Mouse (Mus musculus): ENCODE data around the gene Celf5. TPM values are rescaled to one million over a fixed set of nuclear protein-coding genes. Genes with fewer than 3 reads are reported as not detected.
"Not testable (repeated sequence)": the region's sequence is repeated elsewhere in the genome, so short reads cannot be mapped to it uniquely, and the experiment has no call there.

The Celf5 gene
- polyA plus RNA-seq, 1 experiment from 2014 or later: 2.1 TPM

DNA sequence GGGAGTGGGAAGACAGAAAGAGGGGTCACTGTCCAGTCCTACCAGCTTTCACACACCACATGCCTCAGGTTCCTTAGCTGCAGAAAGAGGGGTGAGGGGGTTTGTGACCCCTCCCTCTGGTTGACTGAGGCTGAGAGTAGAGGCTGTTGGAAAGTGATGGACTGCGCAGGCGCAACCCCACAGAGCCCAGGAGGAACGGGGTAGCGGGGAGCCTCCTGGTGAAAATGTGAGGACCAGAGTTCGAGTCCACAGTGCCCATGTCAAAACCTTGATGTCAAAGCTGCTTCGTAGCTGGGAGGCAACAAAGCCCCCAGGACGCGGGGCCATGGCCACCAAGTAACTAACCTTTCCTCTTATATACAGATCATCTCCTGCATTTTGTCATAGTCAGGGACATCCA, 24.9 kb downstream of the Celf5 start:
- WGBS: 88% methylated on average over 8 of the region's 8 CpGs
- no peaks in the 10 kb centered on the region for H3K9me3 ChIP-seq
- no peak overlapping the region for H3K27ac ChIP-seq
- no peak for ATAC-seq (ENCODE audit: insufficient number of reproducible peaks, insufficient read depth, low FRiP score, low TSS enrichment, low read depth)
- H3K27me3 ChIP-seq: peaks cover 99% of the 10 kb centered on the region
- no peak overlapping the region for H3K4me3 ChIP-seq
- peaks cover 12% of the 10 kb centered on the region for H3K4me1 ChIP-seq
- no peak overlapping the region for H3K9ac ChIP-seq
- no peaks in the 10 kb centered on the region for H3K36me3 ChIP-seq
- no peak overlapping the region for H3K4me2 ChIP-seq

DNA sequence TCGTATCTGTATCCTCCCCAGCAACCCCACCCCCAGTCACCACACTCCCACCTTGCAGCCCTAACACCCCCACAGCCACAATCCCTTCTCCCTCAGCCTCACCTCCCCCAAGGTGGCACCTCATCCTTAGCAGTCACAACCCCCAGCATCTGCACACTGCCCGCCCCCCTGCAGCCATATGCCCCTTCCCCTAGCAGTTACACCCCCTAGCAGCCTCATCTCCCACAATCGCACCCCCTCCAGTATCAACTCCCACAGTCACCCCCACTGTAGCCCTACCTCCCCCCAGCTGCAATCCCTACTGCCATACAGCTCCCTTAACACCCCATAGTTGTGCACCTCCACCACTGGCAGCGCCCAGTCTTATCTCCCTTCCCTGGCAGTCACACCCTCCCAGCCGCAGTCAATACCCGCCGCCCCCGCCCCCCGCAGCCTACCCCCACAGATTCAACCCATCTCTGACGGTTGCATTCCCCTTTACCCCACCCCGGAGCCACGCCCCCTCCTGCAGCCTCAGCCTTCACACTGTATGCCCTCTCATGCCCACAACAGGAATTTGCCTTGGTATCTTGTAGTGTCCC, 25.4 kb downstream of the Celf5 start:
- Histone ChIP-seq H3K4me1 (peaks cover 14% of the 10 kb centered on the region), H3K27me3 (peaks cover 99% of the 10 kb centered on the region)

DNA sequence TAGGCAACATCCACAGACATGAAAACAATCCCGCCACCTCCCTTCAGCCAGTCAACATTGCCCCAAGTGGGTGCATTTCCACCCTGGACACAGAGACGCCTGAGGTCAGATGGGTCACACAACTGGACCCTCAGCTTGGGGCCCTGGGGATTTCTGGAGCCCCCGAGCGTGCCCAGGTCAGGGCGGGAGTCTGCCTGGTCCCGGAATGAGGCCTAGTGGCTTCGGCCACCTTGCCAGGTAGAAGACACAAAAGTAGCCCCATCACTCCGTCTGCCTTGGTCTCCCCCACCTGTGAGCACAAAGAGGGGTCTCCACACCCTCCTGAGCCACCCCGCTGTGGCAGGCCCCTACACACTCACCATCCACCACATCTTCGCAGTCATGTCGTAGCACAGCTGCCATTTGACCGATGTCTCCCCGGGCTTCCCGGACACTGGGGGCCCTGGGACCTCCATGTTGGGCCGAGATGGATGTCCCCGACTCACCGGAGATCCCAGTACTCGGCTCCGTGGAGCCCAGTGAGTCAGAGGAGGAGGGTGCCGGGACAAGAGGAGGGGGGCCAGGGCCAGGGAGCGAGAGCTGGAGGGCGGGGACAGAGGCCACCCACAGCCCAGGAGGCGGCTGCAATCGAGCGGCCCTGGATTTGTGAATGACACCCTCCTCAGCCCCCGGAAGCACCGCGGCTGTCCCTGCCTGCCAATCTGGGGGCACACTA, 27.2 kb downstream of the Celf5 start, which contains the start of gene Nfic:
Gene Nfic (minus strand): TSS at position 455 of the 715 bp plus-strand sequence.
- no peak within 1 kb of the TSS; the same call in 1 of the 2 replicates for H3K9ac ChIP-seq
- no peaks in the 10 kb centered on the region for H3K36me3 ChIP-seq

More for the DNA sequence above, 25.4 kb downstream of the Celf5 start:
- H3K4me2 ChIP-seq: no peak overlapping the region
- no peaks in the 10 kb centered on the region for H3K36me3 ChIP-seq
- ATAC-seq (ENCODE audit: insufficient number of reproducible peaks, insufficient read depth, low FRiP score, low TSS enrichment, low read depth): no peak
- no peak overlapping the region for H3K9ac ChIP-seq
- H3K4me3 ChIP-seq: no peak overlapping the region
- no peaks in the 10 kb centered on the region for H3K9me3 ChIP-seq
- WGBS: 58% methylated on average over 12 of the region's 12 CpGs
- no peak overlapping the region for H3K27ac ChIP-seq

DNA sequence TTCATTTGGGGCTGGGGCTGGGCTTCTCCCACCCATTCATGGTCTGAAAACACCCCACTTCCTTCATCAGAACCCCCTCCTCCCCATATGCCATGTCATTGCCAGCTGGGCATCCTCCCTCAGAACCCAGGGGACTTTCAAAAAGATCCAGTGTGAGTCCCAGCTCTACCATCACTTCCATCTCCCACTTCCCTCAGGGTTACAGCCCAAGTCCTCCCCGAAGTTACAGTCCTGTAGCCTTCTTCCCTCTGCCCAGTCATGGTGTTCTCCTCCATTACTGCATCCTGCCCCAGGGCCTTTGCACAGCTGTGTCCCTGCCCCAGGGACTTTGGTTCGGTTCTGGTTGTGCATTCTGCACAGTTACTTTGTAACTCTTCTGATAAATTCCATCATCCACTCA, 28.4 kb downstream of the Celf5 start:
- H3K4me1 ChIP-seq: peaks cover 11% of the 10 kb centered on the region
- H3K4me2 ChIP-seq: no peak overlapping the region

More for the DNA sequence above, 27.2 kb downstream of the Celf5 start, which contains the start of gene Nfic:
- Histone ChIP-seq H3K27me3 (peaks cover 99% of the 10 kb centered on the region), H3K4me2 (no peak within 1 kb of the TSS), H3K27ac (no peak within 1 kb of the TSS), H3K9me3 (no peaks in the 10 kb centered on the region), H3K4me3 (no peak within 1 kb of the TSS), H3K4me1 (peaks cover 11% of the 10 kb centered on the region)
- no peak for ATAC-seq (ENCODE audit: insufficient number of reproducible peaks, insufficient read depth, low FRiP score, low TSS enrichment, low read depth)
- WGBS: 66% methylated on average over 28 of the region's 28 CpGs

DNA sequence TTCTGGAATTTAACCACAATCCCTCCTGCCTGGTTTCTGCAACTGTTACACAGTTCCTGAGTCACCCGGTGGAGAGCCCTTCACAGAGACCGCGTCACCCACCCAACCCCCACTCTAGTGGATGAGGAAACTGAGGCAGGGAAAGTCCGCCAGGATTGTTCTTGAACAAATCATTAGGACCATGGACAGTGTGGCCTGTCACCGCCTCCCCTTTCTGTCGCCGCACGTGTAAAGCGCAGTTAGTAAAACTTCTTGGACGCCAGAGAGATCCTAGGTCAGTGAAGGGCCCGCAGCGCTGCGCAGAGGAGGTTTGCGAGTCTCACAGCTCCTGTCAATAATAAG, 29.6 kb downstream of the Celf5 start:
- 3% methylated on average over 14 of the region's 14 CpGs for WGBS
- no peaks in the 10 kb centered on the region for H3K36me3 ChIP-seq
- no peak for ATAC-seq (ENCODE audit: insufficient number of reproducible peaks, insufficient read depth, low FRiP score, low TSS enrichment, low read depth)
- H3K9me3 ChIP-seq: no peaks in the 10 kb centered on the region
- H3K4me3 ChIP-seq: peak overlapping the region; percentile 13; the same call in 1 of the 2 replicates
- H3K4me2 ChIP-seq: peak overlapping the region; percentile 34
- peak overlapping the region; percentile 51; the same call in 1 of the 2 replicates for H3K9ac ChIP-seq
- peaks cover 77% of the 10 kb centered on the region for H3K27me3 ChIP-seq
- peaks cover 11% of the 10 kb centered on the region for H3K4me1 ChIP-seq
- H3K27ac ChIP-seq: no peak overlapping the region

More for the DNA sequence above, 28.4 kb downstream of the Celf5 start:
- peaks cover 88% of the 10 kb centered on the region for H3K27me3 ChIP-seq
- ATAC-seq (ENCODE audit: insufficient number of reproducible peaks, insufficient read depth, low FRiP score, low TSS enrichment, low read depth): no peak
- no peaks in the 10 kb centered on the region for H3K36me3 ChIP-seq
- no peaks in the 10 kb centered on the region for H3K9me3 ChIP-seq
- 58% methylated on average over 2 of the region's 2 CpGs for WGBS
- H3K27ac ChIP-seq: no peak overlapping the region
- no peak overlapping the region for H3K9ac ChIP-seq
- no peak overlapping the region for H3K4me3 ChIP-seq

- Histone ChIP-seq H3K9ac (peak overlapping the region; percentile 51), H3K9me3 (no peaks in the 10 kb centered on the region), H3K4me3 (peak overlapping the region; percentile 13), H3K4me2 (peak overlapping the region; percentile 34), H3K27ac (no peak overlapping the region), H3K27me3 (peaks cover 72% of the 10 kb centered on the region), H3K36me3 (no peaks in the 10 kb centered on the region), H3K4me1 (peaks cover 11% of the 10 kb centered on the region)
- ATAC-seq (ENCODE audit: insufficient number of reproducible peaks, insufficient read depth, low FRiP score, low TSS enrichment, low read depth): no peak
- 7% methylated on average over 36 of the region's 36 CpGs for WGBS
These were observed 30.1 kb downstream of the Celf5 start for GRCm38 (mm10) chr10:81452237-81452946.

GRCm38 (mm10) chr10:81451365-81451745, 31.2 kb downstream of the Celf5 start:
- no peaks in the 10 kb centered on the region for H3K9me3 ChIP-seq
- ATAC-seq (ENCODE audit: insufficient number of reproducible peaks, insufficient read depth, low FRiP score, low TSS enrichment, low read depth): no peak
- peaks cover 61% of the 10 kb centered on the region for H3K27me3 ChIP-seq
- 61% methylated on average over 6 of the region's 6 CpGs for WGBS
- no peaks in the 10 kb centered on the region for H3K36me3 ChIP-seq
- no peak overlapping the region for H3K4me3 ChIP-seq
- no peak overlapping the region for H3K9ac ChIP-seq
- H3K27ac ChIP-seq: no peak overlapping the region
- peaks cover 11% of the 10 kb centered on the region for H3K4me1 ChIP-seq
- no peak overlapping the region for H3K4me2 ChIP-seq

DNA sequence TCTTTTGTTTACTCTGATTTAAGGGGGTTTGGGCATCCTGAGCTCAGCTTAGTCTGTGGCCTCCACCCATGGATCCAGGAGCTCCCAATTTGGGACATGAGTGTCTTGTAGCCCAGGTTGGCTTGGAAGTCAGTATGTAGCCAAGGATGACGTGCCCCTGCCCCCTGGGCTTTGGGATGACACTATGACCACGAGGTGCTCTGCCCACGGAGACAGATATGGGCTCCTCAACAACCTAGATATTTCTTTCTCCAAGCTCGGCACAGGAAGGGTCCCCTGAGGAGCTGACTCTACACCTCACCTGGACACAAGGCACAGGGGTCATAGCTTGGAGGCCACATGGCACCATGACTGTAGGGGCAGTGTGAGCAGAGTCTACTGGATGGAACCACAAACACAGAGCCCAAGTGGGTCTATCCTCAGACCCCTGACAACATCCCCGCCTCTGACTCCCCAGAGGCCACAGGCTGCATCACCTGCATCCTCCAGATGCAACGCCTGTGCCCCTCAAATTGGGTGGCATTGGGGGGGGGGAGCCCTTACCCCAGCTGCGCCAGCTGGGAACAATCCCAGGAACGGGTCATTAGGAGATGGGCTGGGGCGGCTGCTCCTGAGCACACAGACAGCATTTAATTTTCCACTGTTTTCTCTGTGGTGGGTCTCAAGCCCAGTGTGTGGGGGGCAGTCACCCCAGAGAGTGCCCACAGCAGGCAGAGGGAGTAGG, 31.7 kb downstream of the Celf5 start:
- Histone ChIP-seq H3K27ac (no peak overlapping the region), H3K4me1 (peaks cover 11% of the 10 kb centered on the region), H3K4me2 (no peak overlapping the region), H3K9ac (no peak overlapping the region), H3K4me3 (no peak overlapping the region), H3K36me3 (no peaks in the 10 kb centered on the region), H3K27me3 (peaks cover 56% of the 10 kb centered on the region), H3K9me3 (no peaks in the 10 kb centered on the region)
- no peak for ATAC-seq (ENCODE audit: insufficient number of reproducible peaks, insufficient read depth, low FRiP score, low TSS enrichment, low read depth)
- 52% methylated on average over 9 of the region's 9 CpGs for WGBS

DNA sequence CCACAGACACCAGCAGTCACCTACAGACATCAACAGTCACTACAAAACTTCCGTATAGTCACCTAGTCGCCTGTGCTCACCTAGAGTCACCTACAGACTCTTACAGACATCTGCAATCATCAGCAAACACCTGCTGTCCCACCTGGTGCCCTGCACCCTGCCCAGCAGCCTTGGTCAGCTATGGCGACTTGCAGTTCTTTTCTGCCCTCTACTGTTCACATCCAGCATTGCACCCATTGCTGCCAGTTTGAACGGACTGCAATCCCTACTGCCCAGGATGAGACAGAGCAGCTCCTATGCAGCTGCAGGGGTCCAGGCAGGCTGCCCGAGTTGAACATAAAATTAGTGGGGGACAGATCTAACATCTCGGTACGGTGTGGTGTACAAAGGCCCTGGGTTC, 32.4 kb downstream of the Celf5 start:
- Histone ChIP-seq H3K4me3 (no peak overlapping the region), H3K4me2 (no peak overlapping the region), H3K4me1 (peaks cover 11% of the 10 kb centered on the region), H3K9me3 (no peaks in the 10 kb centered on the region), H3K9ac (no peak overlapping the region), H3K27ac (no peak overlapping the region), H3K27me3 (peaks cover 49% of the 10 kb centered on the region), H3K36me3 (no peaks in the 10 kb centered on the region)
- no peak for ATAC-seq (ENCODE audit: insufficient number of reproducible peaks, insufficient read depth, low FRiP score, low TSS enrichment, low read depth)
- 1% methylated on average over 7 of the region's 7 CpGs for WGBS

DNA sequence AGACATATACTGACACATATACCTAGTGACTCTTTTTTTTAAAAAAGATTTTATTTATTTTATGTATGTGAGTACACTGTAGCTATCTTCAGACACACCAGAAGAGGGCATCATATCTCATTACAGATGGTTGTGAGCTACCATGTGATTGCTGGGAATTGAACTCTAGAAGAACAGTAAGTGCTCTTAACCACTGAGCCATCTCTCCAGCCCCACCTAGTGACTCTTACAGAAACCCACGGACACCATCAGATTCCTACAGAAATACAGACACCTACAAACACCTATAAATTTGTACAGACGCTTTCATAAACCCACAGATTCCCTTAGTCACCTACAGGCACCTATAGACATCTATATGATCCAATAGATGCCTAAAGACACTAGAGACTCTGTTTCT, 37.0 kb downstream of the Celf5 start:
- 33% methylated on average over 2 of the region's 2 CpGs for WGBS
- ATAC-seq (ENCODE audit: insufficient number of reproducible peaks, insufficient read depth, low FRiP score, low TSS enrichment, low read depth); H3K36me3 ChIP-seq; H3K9me3 ChIP-seq; H3K27ac ChIP-seq; H3K9ac ChIP-seq; H3K4me2 ChIP-seq; H3K4me3 ChIP-seq; H3K27me3 ChIP-seq; H3K4me1 ChIP-seq: not testable (repeated sequence)

- no peak overlapping the region for H3K27ac ChIP-seq
- H3K36me3 ChIP-seq: no peaks in the 10 kb centered on the region
- no peaks in the 10 kb centered on the region; the same call in 1 of the 2 replicates for H3K27me3 ChIP-seq
- no peak for ATAC-seq (ENCODE audit: insufficient number of reproducible peaks, insufficient read depth, low FRiP score, low TSS enrichment, low read depth)
- no peak overlapping the region for H3K4me2 ChIP-seq
- H3K4me1 ChIP-seq: no peaks in the 10 kb centered on the region
- H3K9ac ChIP-seq: no peak overlapping the region
- H3K9me3 ChIP-seq: no peaks in the 10 kb centered on the region
- no peak overlapping the region for H3K4me3 ChIP-seq
These were observed 41.5 kb downstream of the Celf5 start for GRCm38 (mm10) chr10:81441019-81441418.
